Mouse (Mus musculus): ENCODE data around the gene Nrxn2.

Gene Nrxn2

DNA sequence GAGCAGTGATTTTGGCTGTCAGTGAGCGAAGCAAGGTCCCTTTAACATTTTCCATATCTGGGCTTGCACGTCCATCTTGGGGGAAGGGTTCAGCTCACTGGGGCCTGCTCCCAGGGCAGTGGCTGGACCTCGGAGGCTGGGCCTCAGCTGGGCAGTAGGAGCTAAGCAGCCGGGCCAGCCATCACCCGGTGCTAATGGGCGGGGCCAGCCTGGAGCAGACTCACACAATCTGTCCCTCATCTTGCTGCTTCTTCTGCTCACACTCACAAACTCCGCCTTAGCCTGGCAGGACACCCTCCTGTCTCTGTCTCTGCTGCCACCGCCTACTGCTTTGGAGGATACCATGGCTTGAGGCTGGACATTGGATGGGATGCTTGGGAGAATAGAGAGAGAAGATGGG, 97.6 kb downstream of the Nrxn2 start:
- no peak for DNase-seq (ENCODE audit: low spot score in 2 of 2)

DNA sequence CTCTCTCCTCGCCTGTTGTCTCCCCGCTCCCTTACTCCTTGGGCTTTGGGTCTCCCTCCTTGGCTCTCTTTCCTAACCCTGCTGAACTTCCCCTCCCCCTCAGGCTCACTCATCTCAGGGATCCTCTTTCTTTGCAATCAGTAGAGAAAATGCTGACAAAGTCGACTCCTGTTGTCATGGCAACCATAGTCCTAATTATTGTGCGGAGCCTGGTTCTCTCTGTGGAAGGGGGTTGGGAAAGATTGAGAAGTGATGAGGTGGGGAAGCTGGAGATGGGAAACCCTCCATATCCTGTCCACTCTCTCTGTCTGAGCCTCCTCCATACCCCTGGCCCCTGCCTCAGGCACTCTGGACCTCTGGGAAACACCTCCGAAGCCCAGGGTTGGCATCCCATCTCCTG, 100.1 kb downstream of the Nrxn2 start:
- peak in 1 of 2 experiments; percentile 62 for DNase-seq (ENCODE audit: low spot score in 2 of 2)

GRCm38 (mm10) chr19:6519483-6519882, 101.0 kb downstream of the Nrxn2 start:
- peak in 1 of 2 experiments; percentile 49 for DNase-seq (ENCODE audit: low spot score in 2 of 2)

GRCm38 (mm10) chr19:6521630-6522029, 103.1 kb downstream of the Nrxn2 start:
- no peak for DNase-seq (ENCODE audit: low spot score in 2 of 2)

DNA sequence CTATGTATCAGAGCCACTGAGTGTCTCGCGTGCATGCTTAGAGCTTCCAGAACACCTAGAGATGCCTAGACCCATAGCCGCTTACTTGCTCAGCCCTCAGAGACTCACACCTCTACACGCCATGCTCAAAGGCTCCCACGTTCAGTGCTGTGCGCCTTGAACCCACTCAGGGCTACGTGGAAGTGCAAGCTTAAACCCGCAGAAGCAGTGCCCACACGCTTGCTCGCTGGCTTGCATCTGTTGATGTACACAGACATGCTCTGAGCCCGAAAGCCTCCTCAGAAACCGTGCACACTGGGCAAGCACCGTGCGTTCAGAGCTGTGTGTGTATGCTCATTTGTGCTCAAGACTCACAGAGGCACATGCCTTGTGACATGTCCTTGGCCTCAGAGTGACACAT, 103.8 kb downstream of the Nrxn2 start:
- peak in 1 of 2 experiments; percentile 71 for DNase-seq (ENCODE audit: low spot score in 2 of 2)

GRCm38 (mm10) chr19:6525023-6525422, 106.5 kb downstream of the Nrxn2 start:
- DNase-seq (ENCODE audit: low spot score in 2 of 2), result no peak

DNA sequence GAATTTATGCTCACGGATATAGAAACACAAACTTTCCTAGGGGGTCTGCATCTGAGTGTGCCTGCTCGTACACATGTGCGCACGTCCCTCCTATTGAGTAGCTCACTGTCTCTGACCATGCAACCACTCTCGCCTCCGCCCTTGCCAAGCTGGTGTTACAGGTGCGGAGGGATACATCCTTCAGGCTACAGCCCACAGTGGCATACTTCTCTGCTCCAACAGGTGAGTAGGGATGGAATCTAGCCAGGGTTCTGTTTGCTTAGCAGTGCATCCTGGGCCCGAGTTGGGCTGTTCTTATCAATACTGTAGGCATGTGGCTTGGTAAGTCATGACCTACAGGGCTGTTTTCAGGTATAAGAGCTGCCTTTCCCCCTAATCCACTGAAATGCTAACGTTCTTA, 107.5 kb downstream of the Nrxn2 start:
- no peak for DNase-seq (ENCODE audit: low spot score in 2 of 2)

DNA sequence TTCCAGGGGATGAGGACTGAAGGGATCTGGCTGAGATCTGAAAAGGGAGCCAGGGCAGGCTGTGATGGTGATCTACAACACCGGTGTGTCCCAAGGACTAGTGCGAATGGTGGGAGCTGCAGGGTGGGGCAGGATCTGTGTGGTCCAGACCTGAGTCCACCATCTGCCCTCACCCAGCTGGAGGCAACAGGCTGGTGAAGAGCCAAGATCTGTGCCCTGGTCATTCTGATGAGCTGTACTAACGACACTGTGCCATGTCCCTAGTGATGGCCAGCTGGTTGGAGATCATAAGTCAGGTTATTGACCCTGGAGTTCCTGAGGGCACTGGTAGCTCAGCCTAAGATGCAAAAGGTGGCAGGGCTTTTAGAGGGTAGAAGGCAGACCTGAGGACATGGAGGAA, 108.9 kb downstream of the Nrxn2 start:
- DNase-seq (ENCODE audit: low spot score in 2 of 2), result no peak

- no peak for DNase-seq (ENCODE audit: low spot score in 2 of 2)
These were observed 109.5 kb downstream of the Nrxn2 start for GRCm38 (mm10) chr19:6527839-6528531.

- DNase-seq (ENCODE audit: low spot score in 2 of 2), result no peak
These were observed 110.9 kb downstream of the Nrxn2 start for GRCm38 (mm10) chr19:6529265-6529985.

DNA sequence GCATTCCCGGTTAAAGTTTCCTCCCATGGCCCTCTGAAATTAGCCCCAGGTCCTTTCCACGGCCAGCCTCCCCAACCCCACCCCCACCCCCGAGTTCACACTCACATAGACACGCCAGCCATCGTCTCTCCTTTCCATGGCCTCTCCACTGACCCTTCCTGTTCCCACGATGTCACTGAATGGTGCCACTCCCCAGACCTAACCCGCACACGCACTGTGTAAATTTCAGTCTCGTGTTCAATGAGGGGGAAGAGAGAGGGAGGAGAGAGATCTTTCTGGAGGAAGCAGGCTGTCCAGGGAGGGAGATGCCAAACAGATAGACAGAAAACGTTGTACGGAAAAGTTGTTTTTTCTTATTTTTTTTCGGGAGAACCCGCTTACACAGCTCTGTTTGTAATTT, 111.8 kb downstream of the Nrxn2 start:
- DNase-seq (ENCODE audit: low spot score in 2 of 2), result no peak

DNA sequence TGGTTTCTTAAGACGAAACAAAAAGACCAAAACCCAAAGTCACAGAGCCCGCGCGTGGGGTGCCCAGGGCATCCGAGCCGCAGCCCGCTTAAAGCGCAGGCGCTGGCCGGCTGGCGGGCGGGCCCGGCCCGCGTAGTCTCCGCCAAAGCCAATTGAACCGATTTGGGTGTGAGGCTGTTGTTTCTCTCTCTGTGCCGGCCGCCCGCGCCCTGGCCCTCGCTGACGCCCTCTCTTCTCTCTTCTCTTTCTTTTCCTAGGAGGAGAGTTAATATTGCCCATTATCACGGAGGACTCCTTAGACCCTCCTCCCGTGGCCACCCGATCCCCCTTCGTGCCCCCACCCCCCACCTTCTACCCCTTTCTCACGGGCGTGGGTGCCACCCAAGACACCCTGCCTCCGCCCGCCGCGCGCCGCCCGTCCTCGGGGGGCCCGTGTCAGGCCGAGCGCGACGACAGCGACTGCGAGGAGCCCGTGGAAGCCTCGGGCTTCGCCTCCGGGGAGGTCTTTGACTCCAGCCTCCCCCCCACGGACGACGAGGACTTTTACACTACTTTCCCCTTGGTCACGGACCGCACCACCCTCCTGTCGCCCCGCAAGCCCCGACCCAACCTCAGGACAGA, 112.6 kb downstream of the Nrxn2 start:
- no peak for DNase-seq (ENCODE audit: low spot score in 2 of 2)

- no peak for DNase-seq (ENCODE audit: low spot score in 2 of 2)
These were observed 113.4 kb downstream of the Nrxn2 start for GRCm38 (mm10) chr19:6531832-6532471.

GRCm38 (mm10) chr19:6532656-6533055, 114.1 kb downstream of the Nrxn2 start:
- DNase-seq (ENCODE audit: low spot score in 2 of 2), result no peak

DNA sequence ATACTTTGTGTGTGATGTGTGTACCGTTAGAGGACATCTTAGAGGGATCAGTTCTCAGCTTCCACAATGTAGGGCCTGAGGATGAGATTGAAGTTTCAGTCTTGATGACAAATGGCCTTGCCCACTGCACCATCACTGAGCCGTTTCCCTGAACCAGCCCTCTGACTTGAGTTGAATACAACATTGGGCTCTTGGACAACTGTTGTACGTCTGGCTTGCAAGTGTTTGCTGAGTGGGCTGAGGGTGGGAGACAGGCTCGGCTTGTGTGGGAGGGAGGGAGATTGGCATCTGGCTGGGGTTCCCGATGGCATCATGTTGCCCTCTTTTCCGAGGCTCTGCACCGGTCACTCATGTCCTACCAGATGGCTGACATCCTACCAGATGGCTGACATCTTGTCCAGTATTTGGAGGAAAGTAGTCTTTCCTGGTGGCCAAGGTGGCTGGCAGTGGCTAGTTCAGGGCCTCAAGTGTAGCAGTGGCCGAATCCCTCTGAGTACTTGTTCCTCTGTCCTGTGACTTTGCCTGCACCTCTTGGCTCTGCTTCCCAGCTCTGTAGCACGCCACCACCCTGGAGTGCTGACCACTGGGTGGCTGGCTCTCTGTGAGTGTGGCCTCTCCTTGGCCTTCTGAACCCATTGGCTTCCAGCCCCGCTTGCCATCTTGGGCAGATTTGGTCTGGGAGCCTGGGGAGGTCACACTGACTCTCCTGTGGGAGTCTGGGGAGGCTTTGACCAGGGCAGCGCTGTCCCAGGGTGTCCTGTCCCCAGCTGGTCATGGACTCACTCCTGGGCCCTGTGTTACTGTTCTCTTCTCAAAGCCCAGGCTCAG, 115.0 kb downstream of the Nrxn2 start:
- DNase-seq (ENCODE audit: low spot score in 2 of 2), result no peak

- DNase-seq (ENCODE audit: low spot score in 2 of 2), result no peak
These were observed 115.5 kb downstream of the Nrxn2 start for GRCm38 (mm10) chr19:6534118-6534415.

GRCm38 (mm10) chr19:6536201-6536600, 117.7 kb downstream of the Nrxn2 start:
- no peak for DNase-seq (ENCODE audit: low spot score in 2 of 2)

GRCm38 (mm10) chr19:6536696-6537095, 118.2 kb downstream of the Nrxn2 start:
- no peak for DNase-seq (ENCODE audit: low spot score in 2 of 2)

GRCm38 (mm10) chr19:6537526-6537925, 119.0 kb downstream of the Nrxn2 start:
- DNase-seq (ENCODE audit: low spot score in 2 of 2), result no peak

DNA sequence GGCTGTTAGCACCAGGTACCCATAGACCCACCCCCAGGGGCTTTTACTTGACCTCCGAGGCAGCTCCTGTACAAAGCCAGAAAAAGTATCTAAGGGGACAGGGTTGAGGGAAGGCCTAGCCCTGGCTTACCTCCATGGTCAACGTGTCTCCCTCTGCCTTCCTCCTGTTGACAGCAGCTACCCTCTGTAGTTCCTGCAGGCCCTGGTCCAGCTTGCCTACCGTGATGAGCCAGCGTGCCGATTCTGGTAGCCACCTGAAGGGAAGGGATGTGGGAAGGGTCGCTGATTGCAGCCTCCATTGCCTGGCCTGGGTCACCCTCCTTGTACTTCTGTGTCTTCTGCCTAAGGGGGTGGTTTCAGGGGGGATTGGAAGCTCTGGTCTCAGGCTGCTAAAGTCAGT, 120.0 kb downstream of the Nrxn2 start:
- DNase-seq (ENCODE audit: low spot score in 2 of 2), result no peak

DNA sequence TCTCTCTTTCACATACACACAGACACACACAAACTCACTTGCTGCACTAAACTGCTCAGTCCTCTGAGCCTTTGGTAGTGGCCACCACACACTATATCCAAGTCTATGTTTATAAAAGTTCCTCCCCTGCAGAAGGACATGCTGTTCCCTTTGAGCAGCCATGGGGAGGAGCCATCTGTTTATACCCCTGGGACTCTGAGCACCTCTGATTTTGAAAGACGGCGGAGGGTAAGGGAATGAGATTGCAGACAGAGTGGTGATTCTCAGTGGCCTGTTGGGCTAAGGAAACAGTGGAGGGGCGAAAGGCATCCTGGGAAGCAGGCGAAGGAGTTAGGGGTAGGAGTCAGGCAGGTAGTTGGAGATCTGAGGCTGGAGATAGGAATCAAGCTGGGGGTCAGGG, 121.1 kb downstream of the Nrxn2 start:
- DNase-seq (ENCODE audit: low spot score in 2 of 2), result peak in 1 of 2 experiments; percentile 2

- no peak for DNase-seq (ENCODE audit: low spot score in 2 of 2)
These were observed 121.7 kb downstream of the Nrxn2 start for GRCm38 (mm10) chr19:6540191-6540590.
